Mouse (Mus musculus) forebrain, embryonic 13.5 days (tissue): ENCODE data around the gene Ilkap. TPM values are rescaled to one million over a fixed set of nuclear protein-coding genes. Genes with fewer than 3 reads are reported as not detected.

ENCODE experiments used
- ATAC-seq: fragments of 200-750 bp; cut with Nextera tagmentation; 2 replicates; pipeline ENCODE4 v1.8.0; 2017
- H3K27ac ChIP-seq: fragments of 300-500 bp; sonication (generic); 2 replicates; pipeline ENCODE4 v1.5.1; 2015; ENCODE audit warnings: inconsistent platforms, mild to moderate bottlenecking, moderate library complexity
- H3K27me3 ChIP-seq: fragments of 300-500 bp; sonication (generic); 2 replicates; pipeline ENCODE4 v1.6.1; 2015; ENCODE audit warnings: mild to moderate bottlenecking, inconsistent platforms
- H3K36me3 ChIP-seq: fragments of 300-500 bp; sonication (generic); 2 replicates; pipeline ENCODE4 v1.6.1; 2015; ENCODE audit warnings: mild to moderate bottlenecking, inconsistent platforms; ENCODE audit not compliant: poor library complexity, severe bottlenecking
- H3K4me1 ChIP-seq: fragments of 300-500 bp; sonication (generic); 2 replicates; pipeline ENCODE4 v1.6.1; 2015; ENCODE audit warnings: inconsistent platforms
- H3K4me2 ChIP-seq: fragments of 300-500 bp; sonication (generic); 2 replicates; pipeline ENCODE4 v1.6.1; 2015; ENCODE audit warnings: inconsistent platforms, mild to moderate bottlenecking, moderate library complexity
- H3K4me3 ChIP-seq: fragments of 300-500 bp; sonication (generic); 2 replicates; pipeline ENCODE4 v1.5.1; 2015; ENCODE audit warnings: mild to moderate bottlenecking, inconsistent platforms
- H3K9ac ChIP-seq: fragments of 300-500 bp; sonication (generic); 2 replicates; pipeline ENCODE4 v1.6.1; 2015; ENCODE audit warnings: mild to moderate bottlenecking, inconsistent platforms
- H3K9me3 ChIP-seq: fragments of 300-500 bp; sonication (generic); replicated peaks from 2 replicates; pipeline ENCODE4 v1.6.1; 2016; ENCODE audit warnings: inconsistent platforms
- WGBS: fragments of 180-500 bp; shearing (Covaris S2); methylation state at CpG from one replicate; pipeline ENCODE4 v1.1.7; 2015; 5-methylcytosine and 5-hydroxymethylcytosine counted together
- polyA plus RNA-seq: library from polyadenylated mRNA; unstranded; fragments of >200 nt; fragmentation: Nextera tagmentation; extraction: Ambion mirVana; gene quantifications from 2 replicates; pipeline ENCODE4 v1.2.1, GENCODE M21; 2015

Gene Ilkap
- polyA plus RNA-seq, 1 experiment from 2014 or later: 162 TPM

DNA sequence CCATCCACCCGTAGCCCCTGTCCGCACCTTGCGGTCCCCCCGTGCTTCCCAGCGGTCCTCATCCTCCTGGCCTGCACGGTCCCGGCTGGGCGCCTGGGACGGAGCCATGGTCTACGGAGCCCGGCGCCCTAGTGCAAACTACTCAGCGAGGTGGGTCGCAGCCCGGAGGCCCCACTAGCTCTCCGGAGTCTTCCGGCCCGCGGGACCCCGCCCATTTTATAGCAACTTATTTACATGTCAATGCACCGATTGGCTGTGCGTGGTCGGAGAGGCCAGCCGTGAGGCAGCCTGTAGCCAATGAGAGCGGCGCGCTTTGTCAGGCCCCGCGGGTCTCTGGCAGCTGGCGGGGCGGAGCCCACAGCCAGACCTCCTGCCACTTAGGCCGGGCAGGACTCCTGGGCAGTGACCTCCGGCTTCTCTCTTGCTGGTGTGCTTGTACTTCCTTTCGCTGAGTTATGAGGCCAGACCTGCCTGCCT is 14.5 kb upstream of the Ilkap start:
- peak; percentile 91 for ATAC-seq
- WGBS: under 1% methylated on average over 34 of the region's 34 CpGs
- Histone ChIP-seq H3K36me3 (peaks cover 20% of the 10 kb centered on the region), H3K27me3 (no peaks in the 10 kb centered on the region), H3K4me2 (peak overlapping the region; percentile 92), H3K4me1 (peaks cover 50% of the 10 kb centered on the region), H3K4me3 (peak overlapping the region; percentile 84), H3K9me3 (no peaks in the 10 kb centered on the region), H3K9ac (peak overlapping the region; percentile 95), H3K27ac (peak overlapping the region; percentile 99)

DNA sequence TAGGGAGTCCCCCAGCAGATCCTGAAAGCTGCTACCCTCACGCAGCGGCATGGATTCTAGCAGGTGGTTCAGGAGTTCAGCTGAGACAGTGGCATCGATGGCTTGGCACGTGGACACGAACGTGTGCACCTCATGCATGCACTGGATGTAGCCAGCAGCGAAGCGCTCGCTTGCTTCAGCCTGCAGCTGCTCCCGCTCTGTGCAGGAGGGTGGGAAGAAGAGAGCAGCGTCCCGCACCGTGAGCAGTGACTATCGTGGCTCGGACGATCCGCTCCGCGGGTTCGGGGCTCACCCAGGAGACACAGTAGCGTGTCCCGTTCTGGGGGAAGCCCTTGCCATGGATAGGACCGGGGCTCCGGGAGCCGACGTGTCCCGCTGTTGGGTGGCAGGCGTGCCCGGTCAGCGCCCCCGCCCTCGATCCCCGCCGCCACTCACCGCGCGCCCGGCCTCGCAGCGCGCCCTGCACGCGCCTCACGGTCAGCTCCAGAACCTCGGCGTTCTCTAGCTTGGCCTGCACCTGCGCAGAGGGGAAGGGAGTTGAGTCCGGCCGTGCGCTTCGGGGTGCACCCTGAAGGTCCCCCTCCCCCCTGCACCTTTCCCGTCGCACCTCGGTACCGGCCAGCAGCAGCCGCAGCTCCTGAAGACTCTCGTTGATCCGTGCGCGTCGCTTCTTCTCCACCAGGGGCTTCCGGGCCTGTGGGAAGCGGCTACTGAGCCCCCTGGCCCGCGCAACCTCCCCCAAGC is 13.8 kb upstream of the Ilkap start:
- no peaks in the 10 kb centered on the region for H3K9me3 ChIP-seq
- peak overlapping the region; percentile 99 for H3K27ac ChIP-seq
- peaks cover 19% of the 10 kb centered on the region for H3K36me3 ChIP-seq
- WGBS: 2% methylated on average over 59 of the region's 65 CpGs
- peak overlapping the region; percentile 95 for H3K9ac ChIP-seq
- peak overlapping the region; percentile 92 for H3K4me2 ChIP-seq
- peaks cover 50% of the 10 kb centered on the region for H3K4me1 ChIP-seq
- no peaks in the 10 kb centered on the region for H3K27me3 ChIP-seq
- H3K4me3 ChIP-seq: peak overlapping the region; percentile 84
- peak; percentile 12; the same call in 1 of the 2 replicates for ATAC-seq

- Histone ChIP-seq H3K9ac (peak overlapping the region; percentile 95), H3K9me3 (no peaks in the 10 kb centered on the region), H3K27me3 (no peaks in the 10 kb centered on the region), H3K4me3 (peak overlapping the region; percentile 84), H3K4me2 (peak overlapping the region; percentile 92), H3K27ac (peak overlapping the region; percentile 99), H3K36me3 (peaks cover 19% of the 10 kb centered on the region), H3K4me1 (peaks cover 50% of the 10 kb centered on the region)
- WGBS: 45% methylated on average over 8 of the region's 8 CpGs
- ATAC-seq: no peak
Measured at GRCm38 (mm10) chr1:91411631-91412285, 13.1 kb upstream of the Ilkap start.

DNA sequence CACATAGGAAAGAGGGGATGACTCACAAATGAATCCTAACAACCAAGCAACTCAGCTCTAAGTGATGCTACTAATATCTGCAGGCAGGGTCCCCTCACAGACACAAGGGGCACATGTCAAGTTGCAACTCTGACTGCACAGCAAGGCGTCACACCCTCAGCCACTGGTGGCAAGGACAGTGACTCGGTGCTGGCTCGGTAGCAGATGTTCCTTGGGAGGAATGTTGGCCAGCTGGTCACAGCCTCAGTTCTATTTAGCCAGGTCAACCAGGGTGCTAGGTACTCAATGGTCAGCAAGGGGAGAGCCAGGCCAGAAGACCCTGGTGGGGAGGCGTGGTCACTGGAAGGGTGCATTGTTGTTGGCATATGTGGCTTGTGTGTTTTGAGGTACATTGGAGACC is 9.2 kb upstream of the Ilkap start:
- 89% methylated on average over 4 of the region's 4 CpGs for WGBS
- no peaks in the 10 kb centered on the region for H3K9me3 ChIP-seq
- H3K4me1 ChIP-seq: peaks cover 24% of the 10 kb centered on the region
- H3K9ac ChIP-seq: no peak overlapping the region
- no peak overlapping the region for H3K27ac ChIP-seq
- no peak overlapping the region for H3K4me2 ChIP-seq
- peaks cover 19% of the 10 kb centered on the region for H3K36me3 ChIP-seq
- H3K27me3 ChIP-seq: 0 out of 2 replicates have a peak, but pooled peaks cover 7% of the 10 kb centered on the region
- H3K4me3 ChIP-seq: no peak overlapping the region
- no peak for ATAC-seq

GRCm38 (mm10) chr1:91405406-91406169 is 7.0 kb upstream of the Ilkap start:
- WGBS: 60% methylated on average over 23 of the region's 23 CpGs
- peaks cover 5% of the 10 kb centered on the region for H3K36me3 ChIP-seq
- no peak overlapping the region for H3K4me3 ChIP-seq
- 0 out of 2 replicates have a peak, but pooled peaks cover 7% of the 10 kb centered on the region for H3K27me3 ChIP-seq
- H3K4me2 ChIP-seq: no peak overlapping the region; the same call in 1 of the 2 replicates
- H3K9ac ChIP-seq: no peak overlapping the region
- H3K9me3 ChIP-seq: no peaks in the 10 kb centered on the region
- no peak for ATAC-seq
- peaks cover 4% of the 10 kb centered on the region; the same call in 1 of the 2 replicates for H3K4me1 ChIP-seq
- no peak overlapping the region for H3K27ac ChIP-seq

GRCm38 (mm10) chr1:91404976-91405375 is 6.4 kb upstream of the Ilkap start:
- no peaks in the 10 kb centered on the region for H3K36me3 ChIP-seq
- H3K27me3 ChIP-seq: 0 out of 2 replicates have a peak, but pooled peaks cover 7% of the 10 kb centered on the region
- no peaks in the 10 kb centered on the region for H3K9me3 ChIP-seq
- H3K9ac ChIP-seq: no peak overlapping the region
- H3K4me2 ChIP-seq: no peak overlapping the region
- H3K27ac ChIP-seq: no peak overlapping the region
- ATAC-seq: no peak
- WGBS: 32% methylated on average over 1 of the region's 1 CpGs
- no peak overlapping the region for H3K4me3 ChIP-seq
- peaks cover 3% of the 10 kb centered on the region; the same call in 1 of the 2 replicates for H3K4me1 ChIP-seq

- 2% methylated on average over 12 of the region's 12 CpGs for WGBS
- Histone ChIP-seq H3K4me2 (peak overlapping the region; percentile 96), H3K9me3 (no peaks in the 10 kb centered on the region), H3K27me3 (no peaks in the 10 kb centered on the region), H3K4me1 (peaks cover 29% of the 10 kb centered on the region), H3K27ac (peak overlapping the region; percentile 84), H3K9ac (peak overlapping the region; percentile 89), H3K36me3 (peaks cover 27% of the 10 kb centered on the region), H3K4me3 (peak overlapping the region; percentile 86)
- ATAC-seq: no peak
Measured at GRCm38 (mm10) chr1:91397927-91398259, 722 bp downstream of the Ilkap start.

DNA sequence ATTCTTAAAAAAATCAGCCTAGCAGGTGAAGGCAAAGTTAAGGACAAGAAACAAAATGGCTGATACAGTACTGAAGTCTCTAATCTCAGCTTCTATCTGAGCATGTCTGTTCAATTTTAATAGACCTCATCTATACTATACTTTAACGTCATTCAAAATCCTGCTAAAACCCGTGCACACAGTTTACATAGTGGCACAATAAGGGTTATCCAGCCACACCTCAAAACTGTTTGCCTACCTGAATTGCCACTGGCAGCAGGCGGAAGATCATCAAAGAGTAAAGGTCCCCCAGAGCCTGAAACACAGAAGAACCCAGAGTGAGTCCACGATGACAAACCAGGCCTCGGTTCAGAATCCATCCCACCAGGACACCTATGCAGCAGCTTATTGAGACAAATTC is 8.2 kb downstream of the Ilkap start:
- ATAC-seq: no peak
- peaks cover 86% of the 10 kb centered on the region for H3K36me3 ChIP-seq
- H3K27me3 ChIP-seq: no peaks in the 10 kb centered on the region

GRCm38 (mm10) chr1:91381091-91381471 is 17.5 kb downstream of the Ilkap start:
- ATAC-seq: no peak
- peaks cover 94% of the 10 kb centered on the region for H3K36me3 ChIP-seq
- no peak overlapping the region for H3K4me3 ChIP-seq
- no peak overlapping the region for H3K27ac ChIP-seq
- H3K4me1 ChIP-seq: no peaks in the 10 kb centered on the region
- 92% methylated on average over 4 of the region's 4 CpGs for WGBS
- H3K9ac ChIP-seq: no peak overlapping the region
- no peaks in the 10 kb centered on the region for H3K27me3 ChIP-seq
- H3K9me3 ChIP-seq: no peaks in the 10 kb centered on the region
- no peak overlapping the region for H3K4me2 ChIP-seq

More for the DNA sequence above, 8.2 kb downstream of the Ilkap start:
- WGBS: 93% methylated on average over 5 of the region's 5 CpGs
- no peak overlapping the region for H3K27ac ChIP-seq
- no peak overlapping the region for H3K4me2 ChIP-seq
- H3K9ac ChIP-seq: no peak overlapping the region
- H3K4me3 ChIP-seq: no peak overlapping the region
- no peaks in the 10 kb centered on the region for H3K9me3 ChIP-seq
- H3K4me1 ChIP-seq: peaks cover 8% of the 10 kb centered on the region; the same call in 1 of the 2 replicates

GRCm38 (mm10) chr1:91380453-91381090 is 18.0 kb downstream of the Ilkap start:
- H3K36me3 ChIP-seq: peaks cover 95% of the 10 kb centered on the region
- WGBS: 61% methylated on average over 7 of the region's 7 CpGs
- H3K9me3 ChIP-seq: no peaks in the 10 kb centered on the region
- H3K9ac ChIP-seq: no peak overlapping the region
- no peak overlapping the region for H3K27ac ChIP-seq
- H3K4me2 ChIP-seq: no peak overlapping the region
- no peaks in the 10 kb centered on the region for H3K27me3 ChIP-seq
- ATAC-seq: peak; percentile 67; the same call in 1 of the 2 replicates
- no peak overlapping the region for H3K4me3 ChIP-seq
- no peaks in the 10 kb centered on the region for H3K4me1 ChIP-seq

- no peak for ATAC-seq
- Histone ChIP-seq H3K4me1 (no peaks in the 10 kb centered on the region), H3K4me3 (no peak overlapping the region), H3K4me2 (no peak overlapping the region), H3K9ac (no peak overlapping the region), H3K27me3 (no peaks in the 10 kb centered on the region), H3K9me3 (no peaks in the 10 kb centered on the region), H3K36me3 (peaks cover 89% of the 10 kb centered on the region), H3K27ac (no peak overlapping the region)
- 90% methylated on average over 6 of the region's 6 CpGs for WGBS
Measured at GRCm38 (mm10) chr1:91373414-91373835, 25.2 kb downstream of the Ilkap start.
